Mouse (Mus musculus) lung, postnatal 0 days (tissue): ENCODE results near the gene Gnl3.

ENCODE experiments used
- CTCF ChIP-seq: IDR thresholded peaks from 2 replicates; pipeline ENCODE4 v1.5.1; 2016; ENCODE audit warnings: antibody characterized with exemption, mild to moderate bottlenecking
- EP300 ChIP-seq: IDR thresholded peaks from 2 replicates; pipeline ENCODE4 v1.6.1; 2016; ENCODE audit warnings: antibody characterized with exemption, mild to moderate bottlenecking, control low read depth

DNA sequence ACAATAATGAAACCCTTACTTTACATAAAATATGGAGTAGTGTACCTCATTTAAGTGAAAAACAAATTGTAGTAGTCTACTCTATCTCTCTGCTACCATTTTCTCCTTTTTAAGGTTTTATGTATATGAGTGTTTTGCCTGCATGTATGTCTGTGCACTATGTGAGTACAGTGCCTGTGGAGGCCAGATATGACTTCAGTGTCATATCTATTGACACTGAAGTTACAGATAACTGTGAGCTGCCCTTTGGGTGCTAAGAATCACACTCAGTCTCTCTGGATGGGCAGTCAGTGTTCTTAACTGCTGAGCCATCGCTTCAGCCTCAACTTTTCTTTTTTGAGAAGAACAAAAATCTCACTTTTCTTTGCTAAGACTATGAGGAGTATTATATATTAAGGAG lies 26.9 kb upstream of the Gnl3 start:
- TF ChIP-seq CTCF (no peak), EP300 (no peak)
